Mouse (Mus musculus) right cerebral cortex, adult 18-20 months (tissue): ENCODE measurements at regions not wholly inside any gene's neighbourhood (a gene's known extent, or its start where the extent isn't known, plus 50 kb on each side); places are given as distances from the start of the nearest gene placed in this dataset.
"Not testable (repeated sequence)": the region's sequence is repeated elsewhere in the genome, so short reads cannot be mapped to it uniquely, and the experiment has no call there.

ENCODE experiments used
- DNase-seq: peaks from one replicate; pipeline ENCODE4 v3.0.0; 2022; ENCODE audit warnings: mixed read lengths

DNA sequence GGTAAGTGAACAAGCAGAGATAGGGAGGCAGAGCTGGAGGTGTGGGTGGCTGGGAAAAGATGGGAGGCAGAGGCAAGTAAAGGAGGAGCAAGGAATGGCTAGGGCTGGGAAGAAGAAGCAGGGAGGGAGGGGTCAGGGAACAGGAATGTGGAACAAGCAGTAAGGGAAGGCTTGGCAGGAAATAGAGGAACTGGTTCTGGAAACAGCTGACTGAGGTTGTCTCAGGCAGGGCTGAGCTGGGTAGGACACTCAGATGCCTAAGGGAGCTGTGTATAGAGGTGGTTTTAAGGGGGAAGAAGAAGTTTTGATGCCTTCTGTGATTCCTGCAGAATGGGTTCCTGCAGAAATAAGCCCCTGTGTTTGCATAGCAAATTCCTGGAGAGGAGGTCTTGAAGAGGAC, 92.7 kb downstream of the Nucb2 start:
- DNase-seq = no peak

DNA sequence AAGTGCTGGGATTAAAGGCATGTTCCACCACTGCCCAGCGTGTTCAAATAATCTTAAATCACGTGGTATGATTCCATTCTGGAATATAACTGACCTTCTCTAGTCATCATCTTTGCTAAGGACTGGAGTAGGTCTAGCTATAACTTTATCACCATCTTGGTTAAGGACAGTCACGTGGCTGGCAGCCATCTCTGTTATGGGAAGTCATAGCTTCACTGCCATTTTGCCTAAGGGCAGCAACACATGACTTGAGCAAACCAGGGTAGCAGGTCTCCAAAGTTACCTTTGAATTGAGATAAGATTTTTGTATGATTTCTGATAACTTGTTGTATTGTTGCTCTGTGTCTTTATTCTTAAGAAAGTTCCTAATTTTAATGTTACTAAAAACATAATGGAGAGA, 96.2 kb downstream of the Nucb2 start:
- DNase-seq = no peak

DNA sequence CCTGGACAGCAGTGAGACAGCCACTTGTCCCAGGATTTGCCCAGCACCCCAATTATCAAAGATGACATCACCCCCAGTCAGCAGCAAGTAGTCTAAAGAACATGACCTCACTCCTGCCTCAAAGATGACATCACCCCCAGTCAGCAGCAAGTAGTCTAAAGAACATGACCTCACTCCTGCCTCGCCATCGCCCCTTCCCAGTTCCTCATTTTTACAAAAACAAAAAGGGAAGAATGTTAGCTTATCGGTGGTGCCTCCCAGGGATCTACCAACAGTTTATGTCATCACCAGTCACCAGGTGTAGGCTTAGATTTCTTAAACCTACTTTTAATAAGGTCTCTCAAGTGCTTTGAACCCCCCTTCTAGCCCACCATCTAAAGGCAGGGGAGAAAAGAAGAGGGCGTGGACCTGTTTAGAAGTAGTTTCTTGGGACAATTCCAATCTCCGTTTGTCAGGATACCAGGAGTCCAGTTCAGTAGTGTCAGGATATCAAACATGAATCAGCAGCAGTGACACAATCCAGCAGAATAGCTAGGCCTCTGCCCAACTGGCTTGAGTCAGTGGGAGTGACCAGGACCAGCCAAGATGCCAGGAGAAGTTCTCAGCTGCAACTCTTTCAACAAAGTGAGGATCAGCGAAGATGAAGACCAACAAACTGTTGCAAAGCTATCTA, 99.1 kb downstream of the Nucb2 start:
- DNase-seq = no peak

DNA sequence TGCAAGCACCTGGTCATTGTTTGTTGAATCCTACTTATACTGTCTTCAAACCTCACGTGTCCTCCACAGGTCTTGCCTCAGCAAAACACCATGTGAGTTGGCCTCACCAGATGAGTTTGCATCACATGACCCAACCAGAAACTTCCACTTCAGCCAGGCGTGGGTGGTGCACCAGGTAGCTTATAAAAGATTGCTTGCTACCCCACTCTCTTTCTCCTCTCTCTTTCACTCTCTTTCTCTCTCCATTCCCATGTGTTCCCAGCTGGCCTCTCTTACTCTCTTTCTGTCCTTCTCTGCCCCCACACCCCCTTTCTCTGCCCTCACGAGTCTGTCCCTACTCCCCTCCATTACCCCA, 99.6 kb downstream of the Nucb2 start:
- no peak for DNase-seq

DNA sequence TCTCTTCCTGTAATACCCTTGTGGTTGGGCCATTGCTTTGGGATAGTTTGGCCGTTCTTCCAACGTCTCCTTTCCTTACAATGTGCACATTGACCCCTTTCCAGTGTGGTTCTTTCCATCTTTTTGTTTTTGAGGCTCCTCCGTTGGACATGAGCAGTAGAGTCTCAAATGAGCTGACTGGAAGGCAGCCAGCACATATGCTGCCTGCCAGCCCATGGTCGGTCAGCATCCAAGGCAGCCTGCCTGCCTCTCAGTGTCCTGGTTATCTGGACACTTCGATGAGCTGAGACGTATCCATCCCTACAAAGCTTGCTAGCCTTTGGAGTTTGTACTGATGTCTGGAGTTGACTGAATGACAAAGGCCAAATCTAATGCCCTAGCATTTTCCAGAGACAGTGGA, 102.1 kb downstream of the Nucb2 start:
- DNase-seq = no peak

DNA sequence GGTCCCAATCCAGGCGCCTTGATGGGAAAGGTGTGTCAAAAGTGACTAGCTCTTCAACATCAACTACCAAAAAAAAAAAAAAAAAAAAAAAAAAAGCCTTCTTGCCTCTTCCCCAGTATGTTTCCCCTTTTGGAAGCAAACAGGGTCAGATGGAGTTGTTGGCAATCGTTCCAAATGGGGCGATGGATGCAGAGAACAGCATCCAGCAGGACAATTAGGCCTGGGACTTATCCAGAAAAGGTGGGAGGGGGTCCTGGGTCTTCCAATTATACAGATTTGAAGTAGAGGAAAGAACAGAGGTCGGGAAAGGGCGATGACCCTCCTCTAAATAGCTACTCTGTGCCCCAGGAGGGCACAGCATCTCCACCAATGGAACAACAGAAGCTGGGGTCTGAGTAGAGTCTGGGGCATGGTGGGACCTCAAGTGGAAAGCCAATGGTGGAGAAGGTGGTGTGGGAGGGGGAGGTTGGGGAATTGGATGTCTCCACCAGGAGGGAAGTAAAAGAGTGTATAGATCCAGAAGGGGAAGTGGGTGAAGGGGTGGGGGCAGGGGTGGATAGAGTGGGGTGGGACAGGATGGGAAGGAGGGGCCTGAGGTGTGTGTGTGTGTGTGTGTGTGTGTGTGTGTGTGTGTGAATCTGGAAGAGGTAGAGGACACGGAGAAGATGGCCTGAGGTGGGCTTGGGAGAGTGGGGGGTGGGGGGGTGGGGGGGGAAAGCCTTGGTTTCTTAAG, 102.7 kb downstream of the Nucb2 start:
- DNase-seq = no peak

DNA sequence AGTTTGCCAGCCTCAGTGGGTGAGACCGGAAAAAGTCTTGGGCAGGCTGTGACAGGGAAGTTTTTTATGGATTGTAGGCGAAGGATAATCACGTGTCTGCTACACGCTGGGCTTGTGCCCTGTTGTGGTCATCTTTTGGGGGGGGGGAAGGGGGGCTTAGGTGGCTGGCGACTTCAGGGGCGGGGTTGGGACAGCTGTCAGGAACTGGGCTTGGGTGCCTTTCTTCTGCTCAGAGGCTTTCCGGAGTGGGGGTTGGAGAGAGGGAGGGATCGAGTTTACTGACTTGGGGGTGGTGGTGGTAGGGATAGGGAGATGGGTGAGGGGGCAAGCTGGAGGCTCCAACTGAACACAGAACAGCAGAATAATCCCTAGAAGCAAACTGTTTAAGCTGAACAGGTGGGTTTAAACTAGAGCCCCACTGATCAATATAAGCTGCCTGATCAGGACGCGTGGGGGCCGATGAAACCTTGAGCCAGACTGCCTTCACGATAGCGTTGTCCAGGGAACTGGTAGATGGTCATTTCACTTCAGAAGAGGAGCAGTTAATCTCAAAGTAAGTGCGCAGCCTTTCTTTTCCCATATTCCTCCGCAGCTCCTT, 103.6 kb downstream of the Nucb2 start:
- DNase-seq = no peak

DNA sequence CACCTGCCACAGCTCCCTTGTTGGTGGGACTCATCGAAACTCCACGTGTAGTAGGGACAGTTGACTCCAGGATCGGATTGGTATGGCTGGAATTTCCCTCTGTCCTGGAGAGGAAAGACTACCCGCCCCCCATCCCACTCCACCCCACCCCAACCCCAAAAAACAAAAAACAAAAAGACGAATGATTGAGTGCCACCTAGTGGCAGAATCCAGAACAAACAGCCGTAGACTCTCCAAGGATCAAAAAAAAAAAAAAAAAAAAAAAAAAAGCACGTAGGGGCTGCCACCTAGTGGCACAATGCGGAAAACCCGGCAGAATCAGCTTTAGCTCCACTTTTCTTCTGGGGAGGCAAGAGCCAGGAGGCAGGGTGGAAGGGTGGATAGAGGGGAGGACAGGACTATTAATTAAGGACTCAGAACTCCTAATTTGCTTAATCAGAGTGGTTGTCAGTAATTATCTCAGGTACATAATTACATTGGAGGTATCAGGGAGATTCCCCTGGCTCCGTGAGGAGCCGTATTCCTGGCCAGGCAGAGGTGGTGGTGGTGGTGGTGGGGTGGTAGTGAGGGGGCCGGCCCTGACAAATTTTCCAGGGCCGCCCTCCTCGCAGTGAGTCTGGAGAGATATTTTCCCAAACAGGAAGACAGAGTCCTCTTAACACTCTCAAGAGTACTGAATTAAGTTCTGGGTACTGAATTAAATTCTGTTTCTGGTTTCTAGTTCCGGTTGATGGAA, 104.3 kb downstream of the Nucb2 start:
- peak; percentile 39 for DNase-seq

DNA sequence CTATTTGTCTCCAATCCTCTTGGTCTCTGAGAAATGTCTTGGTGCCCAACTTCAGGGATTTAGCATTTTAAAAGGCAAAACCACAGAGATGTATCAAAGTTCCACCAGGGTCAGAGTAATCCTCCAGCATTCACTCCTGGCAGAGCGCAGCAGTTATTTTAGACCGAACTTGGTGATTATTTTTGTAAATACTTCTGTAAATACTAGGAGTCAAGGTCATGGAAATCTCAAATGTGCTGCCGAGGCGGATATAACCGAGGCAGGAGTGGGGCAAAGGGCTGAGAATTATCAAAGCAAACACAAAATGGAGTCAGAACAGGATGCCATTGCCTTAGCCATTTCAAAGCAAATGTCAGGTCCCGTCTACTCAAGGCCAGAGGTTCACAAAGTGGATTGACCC, 105.2 kb downstream of the Nucb2 start:
- no peak for DNase-seq

DNA sequence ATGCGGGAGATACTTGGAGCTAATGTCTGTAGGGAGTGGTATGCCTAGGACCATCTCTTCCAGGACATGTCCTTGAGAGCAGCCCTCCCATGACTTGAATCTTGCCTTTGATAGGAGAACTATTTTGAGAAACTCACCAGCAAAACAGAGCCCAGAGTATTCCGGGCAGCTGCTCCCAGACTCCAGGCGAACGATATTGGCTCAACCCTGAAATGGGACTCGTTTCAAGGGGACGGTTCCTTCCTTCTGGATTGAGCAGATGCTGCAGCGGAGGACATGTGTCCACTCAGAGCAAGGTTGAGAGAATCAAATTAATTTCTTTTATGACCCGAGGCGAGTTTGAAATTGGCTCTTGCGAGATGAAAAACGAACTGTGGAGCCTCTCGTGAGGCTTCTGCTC, 105.7 kb downstream of the Nucb2 start:
- DNase-seq = no peak

DNA sequence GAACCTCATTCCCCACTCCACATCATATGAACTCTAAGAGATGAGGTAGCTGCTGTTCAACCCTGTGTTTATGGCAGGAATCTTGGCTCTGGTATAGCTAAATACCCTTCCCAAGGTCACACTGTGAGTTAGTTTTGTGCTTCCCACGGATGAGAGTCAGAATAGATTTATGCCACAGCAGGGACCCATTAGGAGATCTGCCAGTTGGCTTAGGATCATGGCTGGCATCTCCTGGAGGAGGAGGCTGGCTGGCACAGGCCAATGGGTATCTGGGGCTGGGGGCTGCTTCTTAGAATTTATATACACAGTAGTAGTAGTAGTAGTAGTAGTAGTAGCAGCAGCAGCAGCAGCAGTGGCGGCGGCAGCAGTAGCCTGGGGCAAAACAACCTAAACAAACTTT, 111.8 kb downstream of the Nucb2 start:
- no peak for DNase-seq

DNA sequence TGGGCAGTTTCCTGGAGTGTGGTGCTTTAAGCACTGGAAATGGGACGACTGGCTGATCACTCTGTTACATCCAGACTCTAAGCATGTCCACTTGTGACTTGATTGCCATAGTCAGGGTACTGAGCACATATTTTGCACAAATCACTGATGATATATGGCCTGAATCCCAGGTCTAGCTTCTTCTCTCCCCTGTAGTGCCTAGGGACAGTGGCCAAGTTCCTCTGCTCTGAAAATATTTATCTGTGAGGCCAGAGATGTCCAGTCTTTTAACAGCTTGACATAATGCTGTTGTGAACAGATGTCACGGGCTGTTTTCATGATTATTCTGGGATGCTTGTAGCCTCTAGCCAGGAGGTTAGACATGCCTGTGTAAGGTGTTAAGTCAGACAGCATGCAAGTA, 115.5 kb downstream of the Nucb2 start:
- DNase-seq = no peak

DNA sequence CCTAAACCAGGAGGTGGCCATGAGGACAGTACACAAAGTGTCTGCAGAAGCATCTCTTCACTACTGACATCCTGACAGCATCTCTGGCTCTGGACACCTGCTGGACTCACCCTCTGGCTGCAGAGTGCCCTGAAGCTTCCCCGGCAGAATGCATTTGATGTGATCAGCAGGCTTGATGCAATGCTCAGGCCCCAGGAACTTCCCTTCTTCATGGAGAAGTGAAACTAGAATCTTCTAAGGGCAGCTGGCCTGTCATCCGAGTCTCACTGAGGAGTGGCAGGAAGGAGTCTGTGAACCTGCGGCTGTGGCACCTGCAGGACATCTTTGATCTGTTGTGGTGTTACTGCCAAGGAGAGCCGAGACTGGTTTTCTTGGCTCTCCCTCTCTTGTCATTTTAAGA, 116.2 kb downstream of the Nucb2 start:
- DNase-seq = no peak

DNA sequence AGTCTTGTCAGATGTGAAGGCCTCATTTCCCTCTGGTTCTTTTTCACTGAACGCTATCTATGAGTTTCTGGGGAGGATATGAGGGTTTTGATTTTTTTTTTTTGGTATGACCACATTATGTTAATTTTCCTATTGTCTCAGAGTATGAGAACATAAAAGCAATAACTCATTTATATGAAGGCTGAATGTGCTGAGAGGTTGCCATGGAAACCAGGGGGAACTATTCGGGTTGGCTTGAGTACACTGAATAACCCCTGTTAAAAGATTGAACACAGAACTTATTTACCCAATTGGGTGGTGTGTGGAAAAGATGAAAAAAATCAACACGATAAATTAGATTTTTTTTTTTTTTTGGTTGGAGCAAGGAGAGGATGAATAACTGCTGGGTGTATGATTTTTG, 129.0 kb downstream of the Nucb2 start:
- DNase-seq = no peak

DNA sequence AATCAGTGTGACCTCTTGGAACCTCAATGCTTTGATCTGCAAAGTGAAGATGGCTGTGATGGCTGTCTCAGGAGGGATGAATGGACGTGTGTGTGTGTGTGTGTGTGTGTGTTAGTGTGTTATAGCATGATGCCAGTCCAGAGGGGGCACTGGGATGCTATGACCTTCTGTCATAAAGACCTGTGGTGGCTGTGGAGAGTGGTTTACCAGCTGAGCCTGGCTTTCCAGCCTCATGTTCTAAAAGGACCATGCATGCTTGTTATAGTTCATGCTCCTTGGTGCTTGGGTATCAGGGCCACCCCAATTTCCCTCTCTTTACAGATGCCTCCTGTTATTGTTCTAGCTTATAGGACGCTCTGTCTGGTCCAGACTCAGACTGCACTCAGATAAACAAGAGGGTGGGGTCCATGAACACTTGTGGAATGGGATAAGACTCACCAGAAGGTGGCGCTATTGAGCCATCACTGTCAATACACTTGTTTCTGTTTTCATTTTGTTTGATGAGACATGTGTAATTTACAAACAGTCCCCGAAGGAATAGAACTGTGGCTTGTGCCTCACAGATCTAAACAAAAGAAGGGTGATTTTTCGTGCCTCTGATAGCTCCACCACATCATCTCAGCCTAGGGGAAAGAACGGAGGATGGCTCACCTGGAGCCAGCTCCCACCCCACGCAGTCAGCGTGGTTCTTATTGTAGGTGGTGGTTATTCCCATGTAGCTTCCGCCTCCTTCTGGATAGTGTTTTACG, 140.9 kb downstream of the Nucb2 start:
- DNase-seq = peak; percentile 39

DNA sequence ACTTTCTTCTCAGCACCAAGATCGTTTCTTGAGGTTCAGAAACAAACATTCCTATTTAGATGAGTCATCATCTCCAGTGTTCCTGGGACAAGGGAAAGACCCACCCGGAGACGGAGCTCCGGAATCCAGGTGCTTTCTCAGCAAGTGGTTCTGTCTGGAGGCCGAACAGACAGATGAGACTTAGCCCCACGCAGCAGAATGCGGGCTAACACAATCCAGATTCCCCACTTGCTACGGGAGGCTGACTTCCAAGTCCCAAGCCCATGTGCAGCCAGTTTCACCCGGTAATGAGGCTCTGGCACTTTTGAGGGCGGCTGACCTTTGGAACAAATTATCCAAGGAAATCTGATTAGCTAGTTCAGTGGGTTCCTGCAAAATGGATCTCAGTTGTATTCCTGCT, 150.3 kb downstream of the Nucb2 start:
- DNase-seq = no peak

DNA sequence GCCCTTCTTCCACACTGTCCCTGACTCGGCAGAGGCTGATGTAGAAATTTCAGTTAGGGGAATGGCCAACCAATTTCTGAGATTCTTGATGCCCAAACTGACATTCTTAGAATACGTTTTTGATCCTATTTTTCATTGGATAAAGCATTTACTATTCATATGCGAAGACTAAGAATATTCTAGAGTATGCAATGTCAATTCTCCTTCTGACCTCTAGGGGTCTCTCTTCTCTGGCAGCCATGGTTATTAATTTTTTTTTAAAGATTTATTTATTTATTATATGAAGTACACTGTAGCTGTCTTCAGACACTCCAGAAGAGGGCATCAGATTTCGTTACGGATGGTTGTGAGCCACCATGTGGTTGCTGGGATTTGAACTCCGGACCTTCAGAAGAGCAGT, 152.9 kb downstream of the Nucb2 start:
- not testable (repeated sequence) for DNase-seq

DNA sequence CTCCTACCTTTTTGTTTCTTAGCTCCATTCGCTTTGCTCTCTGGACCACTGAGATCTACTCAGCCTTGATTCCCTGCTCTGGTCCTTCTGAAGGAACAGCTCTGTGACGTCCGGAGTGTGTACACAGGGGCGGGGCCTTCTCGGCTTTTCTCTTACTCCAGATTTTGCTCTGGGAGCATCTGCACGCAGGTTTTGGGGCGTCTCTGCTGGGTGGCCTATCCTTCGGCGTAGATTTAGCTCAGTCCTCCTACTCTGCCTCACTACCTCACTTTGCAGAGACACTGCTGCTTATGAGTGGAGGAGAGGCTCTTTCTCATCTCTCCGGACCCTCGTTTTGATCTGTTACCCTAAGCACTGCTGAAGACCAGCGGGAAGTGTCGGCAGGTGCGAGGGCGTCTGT, 161.4 kb downstream of the Nucb2 start:
- DNase-seq = no peak

DNA sequence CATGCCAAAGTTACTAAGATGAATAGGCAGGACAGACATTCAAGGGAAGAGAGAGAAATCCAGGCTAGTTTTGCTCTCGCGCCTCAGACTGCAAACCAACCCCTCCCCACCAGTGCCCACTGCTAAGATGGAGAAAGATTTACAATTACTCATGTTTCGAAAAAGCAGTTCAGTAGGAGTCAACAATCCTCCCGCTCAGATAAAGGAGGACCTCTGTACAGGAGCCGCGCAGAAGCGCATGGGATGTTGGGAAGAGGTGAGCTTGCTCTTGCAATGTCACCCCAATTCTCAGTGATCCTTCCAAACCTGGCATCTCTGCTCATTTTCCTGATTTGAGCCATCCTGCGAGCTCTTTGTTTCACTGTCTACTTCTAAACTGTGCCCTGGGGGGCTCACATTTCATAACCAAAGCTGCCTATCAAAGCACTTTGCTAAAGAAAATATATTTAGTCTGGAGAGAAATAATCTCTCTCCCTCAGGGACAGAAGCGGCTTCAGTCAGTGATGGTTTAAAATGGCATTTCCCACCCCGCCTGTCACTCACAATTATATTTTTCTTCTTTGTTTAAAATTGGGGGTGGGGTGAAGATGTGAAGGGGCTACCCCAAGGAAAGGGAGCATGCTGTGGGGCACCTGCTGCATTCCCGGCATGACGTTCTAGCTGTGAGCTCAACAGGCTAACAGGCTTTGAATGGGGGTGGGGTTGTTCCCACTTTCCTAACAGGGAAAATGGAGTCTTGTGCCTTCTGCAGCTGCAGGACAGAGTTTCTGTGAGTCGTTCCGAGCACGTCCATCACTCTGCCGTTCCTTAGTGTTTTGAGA, 170.2 kb downstream of the Nucb2 start:
- no peak for DNase-seq

DNA sequence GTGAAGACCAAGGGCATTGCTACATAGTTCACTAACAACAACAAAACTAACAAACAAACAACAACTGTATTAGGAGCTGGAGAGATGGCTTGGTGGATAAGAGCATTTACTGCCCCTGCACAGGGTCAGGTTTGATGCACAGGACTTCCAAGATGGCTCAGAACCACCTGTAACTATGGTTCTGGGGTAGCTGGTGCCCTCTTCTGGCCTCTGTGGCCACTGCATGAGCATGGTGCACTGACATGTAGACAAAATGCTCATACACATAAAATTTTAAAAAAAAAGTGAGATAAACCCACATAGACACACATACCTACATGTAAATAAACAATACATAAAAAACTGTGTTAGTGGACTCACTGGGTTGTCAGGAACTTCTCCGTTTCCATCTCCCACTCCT, 172.5 kb downstream of the Nucb2 start:
- DNase-seq = no peak

DNA sequence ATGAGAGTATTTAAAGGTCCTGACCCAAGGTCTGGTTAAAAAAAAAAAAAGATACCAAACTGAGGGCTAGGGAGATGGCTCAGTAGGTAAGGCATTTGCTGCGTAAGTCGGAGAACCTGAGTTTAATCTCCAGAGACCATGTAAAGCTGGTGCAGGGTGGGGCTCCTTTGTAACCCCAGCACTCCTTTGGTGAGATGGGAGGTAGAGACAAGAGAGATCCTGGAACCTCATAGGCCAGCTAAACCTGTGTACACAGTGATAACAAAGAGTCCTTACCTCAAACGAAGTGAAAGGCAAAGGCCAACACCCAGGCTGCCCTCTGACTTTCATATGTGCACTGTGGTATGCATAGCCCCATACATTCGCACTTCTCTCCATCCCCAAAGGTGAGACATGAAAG, 175.0 kb downstream of the Nucb2 start:
- no peak for DNase-seq

DNA sequence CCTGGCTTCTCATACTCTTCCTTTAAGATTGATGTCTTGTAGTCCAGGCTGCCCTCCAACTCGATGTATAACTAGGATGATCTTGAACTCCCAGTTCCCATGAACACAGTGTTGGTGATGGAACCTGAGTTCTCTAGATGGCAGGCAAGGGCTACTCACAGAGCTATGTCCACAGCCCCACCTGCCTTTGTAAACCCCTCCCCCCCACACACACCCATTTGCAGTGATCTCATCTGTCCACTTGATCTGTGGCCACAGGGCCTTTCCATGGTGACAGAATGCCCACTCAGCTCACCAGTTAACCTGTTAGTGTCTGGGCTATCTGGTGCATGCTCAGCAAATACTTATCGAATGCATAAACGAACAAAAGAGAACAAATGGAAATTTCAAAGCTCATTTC, 176.4 kb downstream of the Nucb2 start:
- no peak for DNase-seq
